Mouse (Mus musculus) neural tube, embryonic 14.5 days (tissue): ENCODE measurements around the gene Lamtor5. TPM values are rescaled to one million over a fixed set of nuclear protein-coding genes. Genes with fewer than 3 reads are reported as not detected.

ENCODE experiments used
- ATAC-seq: fragments of 200-750 bp; cut with Nextera tagmentation; 2 replicates; pipeline ENCODE4 v1.8.0; 2017; ENCODE audit warnings: low read depth, mild to moderate bottlenecking, moderate TSS enrichment, moderate library complexity
- H3K27ac ChIP-seq: fragments of 300-500 bp; sonication (generic); 2 replicates; pipeline ENCODE4 v1.5.1; 2014; ENCODE audit warnings: low read depth, mild to moderate bottlenecking, control low read depth, low read length, moderate library complexity, mixed read lengths
- H3K27me3 ChIP-seq: fragments of 300-500 bp; sonication (generic); 2 replicates; pipeline ENCODE4 v1.6.1; 2014; ENCODE audit warnings: low read length; ENCODE audit not compliant: control insufficient read depth, insufficient read depth
- H3K36me3 ChIP-seq: fragments of 300-500 bp; sonication (generic); 2 replicates; pipeline ENCODE4 v1.6.1; 2014; ENCODE audit warnings: low read length, mixed read lengths; ENCODE audit not compliant: control insufficient read depth, insufficient read depth
- H3K4me1 ChIP-seq: fragments of 300-500 bp; sonication (generic); 2 replicates; pipeline ENCODE4 v1.6.1; 2014; ENCODE audit warnings: low read length; ENCODE audit not compliant: control insufficient read depth, insufficient read depth
- H3K4me2 ChIP-seq: fragments of 300-500 bp; sonication (generic); 2 replicates; pipeline ENCODE4 v1.6.1; 2014; ENCODE audit warnings: mild to moderate bottlenecking, low read depth, low read length, control low read depth
- H3K4me3 ChIP-seq: fragments of 300-500 bp; sonication (generic); 2 replicates; pipeline ENCODE4 v1.5.1; 2014; ENCODE audit warnings: low read depth, low read length, control low read depth, mixed read lengths
- H3K9ac ChIP-seq: fragments of 300-500 bp; sonication (generic); replicated peaks from 2 replicates; pipeline ENCODE4 v1.6.1; 2014; ENCODE audit warnings: low read depth, mild to moderate bottlenecking, control low read depth, low read length, mixed read lengths
- H3K9me3 ChIP-seq: fragments of 300-500 bp; sonication (generic); 2 replicates; pipeline ENCODE4 v1.6.1; 2016; ENCODE audit warnings: low read length; ENCODE audit not compliant: control insufficient read depth
- WGBS: fragments of 180-500 bp; shearing (Covaris S2); extraction: QIAGEN DNeasy Blood & Tissue Kit; methylation state at CpG from one replicate; pipeline ENCODE4 v1.1.7; 2014; 5-methylcytosine and 5-hydroxymethylcytosine counted together
- polyA plus RNA-seq: library from polyadenylated mRNA; unstranded; fragments of >200 nt; fragmentation: Nextera tagmentation; extraction: Ambion mirVana; gene quantifications from 2 replicates; pipeline ENCODE4 v1.2.1, GENCODE M21; 2014

Gene Lamtor5
- polyA plus RNA-seq, 1 experiment from 2014 or later: 204 TPM

GRCm38 (mm10) chr3:107257924-107258323 is 20.7 kb upstream of the Lamtor5 start:
- no peak for ATAC-seq
- Histone ChIP-seq H3K27ac (no peak overlapping the region), H3K4me2 (no peak overlapping the region), H3K9ac (no peak overlapping the region), H3K4me1 (peaks cover 20% of the 10 kb centered on the region; the same call in 1 of the 2 replicates), H3K4me3 (no peak overlapping the region), H3K9me3 (no peaks in the 10 kb centered on the region), H3K36me3 (no peaks in the 10 kb centered on the region), H3K27me3 (no peaks in the 10 kb centered on the region)
- 47% methylated on average over 5 of the region's 5 CpGs for WGBS

- ATAC-seq: peak; percentile 54; the same call in 1 of the 2 replicates
- no peaks in the 10 kb centered on the region for H3K27me3 ChIP-seq
- H3K9me3 ChIP-seq: no peaks in the 10 kb centered on the region
- 27% methylated on average over 8 of the region's 8 CpGs for WGBS
- H3K4me3 ChIP-seq: no peak overlapping the region
- no peaks in the 10 kb centered on the region for H3K36me3 ChIP-seq
- H3K9ac ChIP-seq: no peak overlapping the region
- peaks cover 20% of the 10 kb centered on the region; the same call in 1 of the 2 replicates for H3K4me1 ChIP-seq
- H3K27ac ChIP-seq: peak overlapping the region; percentile 53; the same call in 1 of the 2 replicates
- no peak overlapping the region for H3K4me2 ChIP-seq
Measured at GRCm38 (mm10) chr3:107260956-107261850, 17.5 kb upstream of the Lamtor5 start.

DNA sequence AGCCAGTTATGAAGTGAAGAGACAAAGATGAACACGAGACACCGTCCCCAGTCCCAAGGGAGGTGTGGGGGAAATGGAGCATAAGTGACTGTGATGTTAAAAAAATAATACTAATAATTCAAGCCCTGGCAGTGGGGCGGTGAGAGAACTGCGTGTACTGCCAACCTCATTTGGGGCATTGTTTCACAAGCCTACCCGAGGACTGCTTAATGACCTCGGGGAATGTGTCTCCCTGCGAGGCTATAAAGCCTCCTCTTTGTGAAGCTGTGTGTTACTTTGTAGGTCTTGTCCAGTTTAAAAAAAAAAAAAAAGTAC is 16.9 kb upstream of the Lamtor5 start:
- no peaks in the 10 kb centered on the region for H3K9me3 ChIP-seq
- no peak overlapping the region for H3K27ac ChIP-seq
- no peaks in the 10 kb centered on the region for H3K27me3 ChIP-seq
- WGBS: 7% methylated on average over 7 of the region's 7 CpGs
- ATAC-seq: peak; percentile 42; the same call in 1 of the 2 replicates
- H3K36me3 ChIP-seq: no peaks in the 10 kb centered on the region
- no peak overlapping the region for H3K4me3 ChIP-seq
- H3K4me1 ChIP-seq: peaks cover 17% of the 10 kb centered on the region; the same call in 1 of the 2 replicates
- no peak overlapping the region for H3K9ac ChIP-seq
- no peak overlapping the region for H3K4me2 ChIP-seq

GRCm38 (mm10) chr3:107266814-107267345 is 11.8 kb upstream of the Lamtor5 start:
- Histone ChIP-seq H3K4me3 (no peak overlapping the region), H3K27me3 (no peaks in the 10 kb centered on the region), H3K4me1 (peaks cover under 1% of the 10 kb centered on the region; the same call in 1 of the 2 replicates), H3K9me3 (no peaks in the 10 kb centered on the region), H3K4me2 (no peak overlapping the region), H3K9ac (no peak overlapping the region), H3K36me3 (no peaks in the 10 kb centered on the region), H3K27ac (no peak overlapping the region)
- 67% methylated on average over 2 of the region's 2 CpGs for WGBS
- no peak for ATAC-seq

GRCm38 (mm10) chr3:107272433-107272832 is 6.2 kb upstream of the Lamtor5 start:
- WGBS: 99% methylated on average over 3 of the region's 3 CpGs
- Histone ChIP-seq H3K9ac (no peak overlapping the region), H3K27me3 (no peaks in the 10 kb centered on the region), H3K9me3 (no peaks in the 10 kb centered on the region), H3K4me2 (no peak overlapping the region), H3K36me3 (no peaks in the 10 kb centered on the region), H3K4me3 (no peak overlapping the region), H3K4me1 (no peaks in the 10 kb centered on the region), H3K27ac (no peak overlapping the region)
- ATAC-seq: no peak

- 18% methylated on average over 3 of the region's 3 CpGs for WGBS
- no peaks in the 10 kb centered on the region for H3K9me3 ChIP-seq
Measured at GRCm38 (mm10) chr3:107273820-107274219, 4.8 kb upstream of the Lamtor5 start.

DNA sequence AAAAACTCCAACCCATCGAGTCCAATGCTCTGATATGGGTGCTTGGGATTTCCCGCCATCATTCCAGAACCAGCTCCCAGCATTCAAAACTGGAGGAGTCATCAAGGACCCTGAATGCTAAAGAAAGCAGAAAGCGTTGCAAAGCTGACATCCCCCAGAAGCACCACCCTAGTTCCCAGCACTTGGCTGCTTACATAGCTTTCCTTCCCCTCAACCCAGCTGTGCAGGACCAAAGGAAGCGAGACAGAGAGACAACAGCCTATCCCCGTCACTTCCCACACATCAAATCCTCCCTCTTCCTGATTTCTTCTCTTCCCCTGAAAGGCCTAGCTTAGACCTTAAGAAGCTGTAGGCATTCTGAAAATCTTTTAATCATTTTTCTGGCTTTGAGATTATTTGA is 3.3 kb upstream of the Lamtor5 start:
- no peak for ATAC-seq
- no peaks in the 10 kb centered on the region for H3K36me3 ChIP-seq
- H3K4me1 ChIP-seq: peaks cover 4% of the 10 kb centered on the region; the same call in 1 of the 2 replicates
- no peak overlapping the region for H3K9ac ChIP-seq
- no peaks in the 10 kb centered on the region for H3K9me3 ChIP-seq
- H3K27me3 ChIP-seq: no peaks in the 10 kb centered on the region
- WGBS: 67% methylated on average over 5 of the region's 5 CpGs
- H3K4me3 ChIP-seq: no peak overlapping the region
- no peak overlapping the region for H3K4me2 ChIP-seq
- H3K27ac ChIP-seq: no peak overlapping the region

More at GRCm38 (mm10) chr3:107273820-107274219, 4.8 kb upstream of the Lamtor5 start:
- ATAC-seq: peak; percentile 81; the same call in 1 of the 2 replicates
- H3K9ac ChIP-seq: no peak overlapping the region
- H3K36me3 ChIP-seq: no peaks in the 10 kb centered on the region
- no peak overlapping the region for H3K4me3 ChIP-seq
- H3K27me3 ChIP-seq: no peaks in the 10 kb centered on the region
- H3K27ac ChIP-seq: no peak overlapping the region
- 0 out of 2 replicates have a peak, but pooled peaks cover 2% of the 10 kb centered on the region for H3K4me1 ChIP-seq
- H3K4me2 ChIP-seq: no peak overlapping the region

GRCm38 (mm10) chr3:107275996-107276395 is 2.7 kb upstream of the Lamtor5 start:
- Histone ChIP-seq H3K36me3 (no peaks in the 10 kb centered on the region), H3K27me3 (no peaks in the 10 kb centered on the region), H3K9me3 (no peaks in the 10 kb centered on the region), H3K9ac (no peak overlapping the region), H3K4me3 (no peak overlapping the region), H3K27ac (no peak overlapping the region), H3K4me1 (peaks cover 4% of the 10 kb centered on the region; the same call in 1 of the 2 replicates), H3K4me2 (no peak overlapping the region)
- ATAC-seq: no peak
- WGBS: 62% methylated on average over 4 of the region's 4 CpGs

GRCm38 (mm10) chr3:107276626-107277025 is 2.0 kb upstream of the Lamtor5 start:
- H3K9me3 ChIP-seq: no peaks in the 10 kb centered on the region
- no peak overlapping the region for H3K9ac ChIP-seq
- WGBS: 84% methylated on average over 3 of the region's 3 CpGs
- peaks cover 4% of the 10 kb centered on the region; the same call in 1 of the 2 replicates for H3K4me1 ChIP-seq
- no peak overlapping the region for H3K4me3 ChIP-seq
- H3K27me3 ChIP-seq: no peaks in the 10 kb centered on the region
- H3K27ac ChIP-seq: no peak overlapping the region
- H3K36me3 ChIP-seq: no peaks in the 10 kb centered on the region
- no peak for ATAC-seq
- H3K4me2 ChIP-seq: no peak overlapping the region
